Mouse (Mus musculus) liver, embryonic 15.5 days (tissue): ENCODE data around the gene Ryr1. TPM values are rescaled to one million over a fixed set of nuclear protein-coding genes. Genes with fewer than 3 reads are reported as not detected.

ENCODE experiments used
- ATAC-seq: fragments of 200-750 bp; cut with Nextera tagmentation; 2 replicates; pipeline ENCODE4 v1.8.0; 2017; ENCODE audit warnings: moderate number of reproducible peaks, mild to moderate bottlenecking, moderate library complexity; ENCODE audit not compliant: insufficient read depth
- H3K27ac ChIP-seq: fragments of 300-500 bp; sonication (generic); replicated peaks from 2 replicates; pipeline ENCODE4 v1.5.1; 2015; ENCODE audit warnings: mild to moderate bottlenecking, inconsistent platforms
- H3K27me3 ChIP-seq: fragments of 300-500 bp; sonication (generic); 2 replicates; pipeline ENCODE4 v1.6.1; 2015; ENCODE audit warnings: mild to moderate bottlenecking, inconsistent platforms
- H3K36me3 ChIP-seq: fragments of 300-500 bp; sonication (generic); replicated peaks from 2 replicates; pipeline ENCODE4 v1.6.1; 2015; ENCODE audit warnings: moderate library complexity, mild to moderate bottlenecking, inconsistent platforms
- H3K4me1 ChIP-seq: fragments of 300-500 bp; sonication (generic); replicated peaks from 2 replicates; pipeline ENCODE4 v1.6.1; 2015; ENCODE audit warnings: inconsistent platforms
- H3K4me2 ChIP-seq: fragments of 300-500 bp; sonication (generic); 2 replicates; pipeline ENCODE4 v1.6.1; 2015; ENCODE audit warnings: moderate library complexity, mild to moderate bottlenecking, inconsistent platforms
- H3K4me3 ChIP-seq: fragments of 300-500 bp; sonication (generic); replicated peaks from 2 replicates; pipeline ENCODE4 v1.5.1; 2015; ENCODE audit warnings: mild to moderate bottlenecking, inconsistent platforms
- H3K9ac ChIP-seq: fragments of 300-500 bp; sonication (generic); 2 replicates; pipeline ENCODE4 v1.6.1; 2015; ENCODE audit warnings: moderate library complexity, mild to moderate bottlenecking, inconsistent platforms
- H3K9me3 ChIP-seq: fragments of 300-500 bp; sonication (generic); replicated peaks from 2 replicates; pipeline ENCODE4 v1.6.1; 2016; ENCODE audit warnings: inconsistent platforms
- WGBS: fragments of 180-500 bp; shearing (Covaris S2); methylation state at CpG from one replicate; pipeline ENCODE4 v1.1.7; 2015; ENCODE audit warnings: mixed read lengths; ENCODE audit not compliant: insufficient replicate concordance; 5-methylcytosine and 5-hydroxymethylcytosine counted together
- polyA plus RNA-seq: library from polyadenylated mRNA; unstranded; fragments of >200 nt; fragmentation: Nextera tagmentation; extraction: Ambion mirVana; gene quantifications from 2 replicates; pipeline ENCODE4 v1.2.1, GENCODE M21; 2015

Gene Ryr1
- polyA plus RNA-seq, 1 experiment from 2014 or later = 0.37 TPM

GRCm38 (mm10) chr7:29162750-29163525 is 38.0 kb upstream of the Ryr1 start:
- Histone ChIP-seq H3K4me1 (peaks cover 9% of the 10 kb centered on the region; the same call in 1 of the 2 replicates), H3K9ac (no peak overlapping the region), H3K4me2 (0 out of 2 replicates have a peak overlapping the region, but pooled peaks have one; percentile 11), H3K27me3 (peaks cover 44% of the 10 kb centered on the region), H3K36me3 (no peaks in the 10 kb centered on the region), H3K4me3 (no peak overlapping the region), H3K27ac (no peak overlapping the region), H3K9me3 (no peaks in the 10 kb centered on the region)
- WGBS = 23% methylated on average over 9 of the region's 9 CpGs
- peak; percentile 42 for ATAC-seq

- Histone ChIP-seq H3K4me1 (peaks cover 9% of the 10 kb centered on the region; the same call in 1 of the 2 replicates), H3K9ac (no peak overlapping the region), H3K27me3 (peaks cover 44% of the 10 kb centered on the region), H3K4me3 (no peak overlapping the region), H3K36me3 (no peaks in the 10 kb centered on the region), H3K27ac (no peak overlapping the region), H3K9me3 (no peaks in the 10 kb centered on the region), H3K4me2 (no peak overlapping the region)
- no peak for ATAC-seq
- 61% methylated on average over 5 of the region's 5 CpGs for WGBS
Measured at GRCm38 (mm10) chr7:29162294-29162693, 37.3 kb upstream of the Ryr1 start.

GRCm38 (mm10) chr7:29158264-29158663 is 33.3 kb upstream of the Ryr1 start:
- no peak overlapping the region for H3K4me2 ChIP-seq
- ATAC-seq = no peak

GRCm38 (mm10) chr7:29155838-29156782 is 31.1 kb upstream of the Ryr1 start, which contains the start of gene Fam98c:
Fam98c (minus strand) TSS chr7:29156234.
- Histone ChIP-seq H3K4me1 (peaks cover 18% of the 10 kb centered on the region), H3K36me3 (peaks cover 6% of the 10 kb centered on the region), H3K27me3 (peaks cover 38% of the 10 kb centered on the region), H3K4me3 (peak within 1 kb of the TSS; percentile 75), H3K27ac (peak within 1 kb of the TSS; percentile 70), H3K4me2 (peak within 1 kb of the TSS; percentile 99), H3K9me3 (no peaks in the 10 kb centered on the region), H3K9ac (peak within 1 kb of the TSS; percentile 67)
- peak; percentile 77 for ATAC-seq
- WGBS = 1% methylated on average over 68 of the region's 68 CpGs

More at GRCm38 (mm10) chr7:29158264-29158663, 33.3 kb upstream of the Ryr1 start:
- no peaks in the 10 kb centered on the region for H3K9me3 ChIP-seq
- WGBS = 13% methylated on average over 5 of the region's 5 CpGs
- H3K36me3 ChIP-seq = peaks cover 6% of the 10 kb centered on the region
- H3K27ac ChIP-seq = no peak overlapping the region
- H3K27me3 ChIP-seq = peaks cover 42% of the 10 kb centered on the region
- no peak overlapping the region for H3K4me3 ChIP-seq
- H3K9ac ChIP-seq = no peak overlapping the region
- peaks cover 27% of the 10 kb centered on the region for H3K4me1 ChIP-seq

GRCm38 (mm10) chr7:29155196-29155837 is 30.3 kb upstream of the Ryr1 start:
- Histone ChIP-seq H3K4me3 (peak overlapping the region; percentile 75), H3K36me3 (peaks cover 6% of the 10 kb centered on the region), H3K4me1 (peaks cover 18% of the 10 kb centered on the region), H3K9me3 (no peaks in the 10 kb centered on the region), H3K9ac (peak overlapping the region; percentile 67), H3K27me3 (peaks cover 37% of the 10 kb centered on the region), H3K4me2 (peak overlapping the region; percentile 99), H3K27ac (peak overlapping the region; percentile 70)
- 7% methylated on average over 37 of the region's 37 CpGs for WGBS
- ATAC-seq = peak; percentile 83

GRCm38 (mm10) chr7:29154018-29154720 is 29.2 kb upstream of the Ryr1 start:
- H3K36me3 ChIP-seq = peaks cover 6% of the 10 kb centered on the region
- H3K4me3 ChIP-seq = no peak overlapping the region
- H3K9me3 ChIP-seq = no peaks in the 10 kb centered on the region
- H3K27me3 ChIP-seq = peaks cover 26% of the 10 kb centered on the region
- 84% methylated on average over 14 of the region's 14 CpGs for WGBS
- no peak for ATAC-seq
- H3K4me2 ChIP-seq = no peak overlapping the region
- H3K27ac ChIP-seq = no peak overlapping the region
- H3K4me1 ChIP-seq = peaks cover 18% of the 10 kb centered on the region
- H3K9ac ChIP-seq = no peak overlapping the region

- Histone ChIP-seq H3K27me3 (peaks cover under 1% of the 10 kb centered on the region; the same call in 1 of the 2 replicates), H3K4me2 (no peak overlapping the region), H3K9me3 (no peaks in the 10 kb centered on the region), H3K4me1 (peaks cover 16% of the 10 kb centered on the region), H3K9ac (no peak overlapping the region), H3K4me3 (no peak overlapping the region), H3K36me3 (peaks cover 6% of the 10 kb centered on the region), H3K27ac (no peak overlapping the region)
- 60% methylated on average over 10 of the region's 10 CpGs for WGBS
- no peak for ATAC-seq
Measured at GRCm38 (mm10) chr7:29151486-29151885, 26.5 kb upstream of the Ryr1 start.

GRCm38 (mm10) chr7:29148771-29149170 is 23.8 kb upstream of the Ryr1 start:
- Histone ChIP-seq H3K4me1 (no peaks in the 10 kb centered on the region; the same call in 1 of the 2 replicates), H3K9me3 (no peaks in the 10 kb centered on the region), H3K27ac (no peak overlapping the region), H3K9ac (no peak overlapping the region), H3K4me3 (no peak overlapping the region), H3K4me2 (no peak overlapping the region), H3K27me3 (no peaks in the 10 kb centered on the region), H3K36me3 (no peaks in the 10 kb centered on the region)
- no peak for ATAC-seq
- whole genome bisulfite sequencing = 64% methylated on average over 15 of the region's 15 CpGs

GRCm38 (mm10) chr7:29146625-29147367 is 21.8 kb upstream of the Ryr1 start:
- no peak overlapping the region for H3K27ac ChIP-seq
- H3K9me3 ChIP-seq = no peaks in the 10 kb centered on the region
- no peak overlapping the region for H3K4me3 ChIP-seq
- 52% methylated on average over 7 of the region's 7 CpGs for WGBS
- H3K9ac ChIP-seq = no peak overlapping the region
- H3K36me3 ChIP-seq = no peaks in the 10 kb centered on the region
- no peak for ATAC-seq
- no peaks in the 10 kb centered on the region; the same call in 1 of the 2 replicates for H3K4me1 ChIP-seq
- no peaks in the 10 kb centered on the region for H3K27me3 ChIP-seq
- H3K4me2 ChIP-seq = no peak overlapping the region

- H3K4me3 ChIP-seq = no peak overlapping the region
- ATAC-seq = no peak
- H3K36me3 ChIP-seq = no peaks in the 10 kb centered on the region
- H3K9me3 ChIP-seq = no peaks in the 10 kb centered on the region
- H3K27ac ChIP-seq = no peak overlapping the region
- no peak overlapping the region for H3K4me2 ChIP-seq
- no peaks in the 10 kb centered on the region; the same call in 1 of the 2 replicates for H3K4me1 ChIP-seq
- no peaks in the 10 kb centered on the region for H3K27me3 ChIP-seq
- 50% methylated on average over 4 of the region's 4 CpGs for WGBS
- H3K9ac ChIP-seq = no peak overlapping the region
Measured at GRCm38 (mm10) chr7:29144006-29144405, 19.0 kb upstream of the Ryr1 start.
